Mouse (Mus musculus) stomach, embryonic 16.5 days (tissue): ENCODE measurements around the gene Sstr2. TPM values are rescaled to one million over a fixed set of nuclear protein-coding genes. Genes with fewer than 3 reads are reported as not detected.

Experiments
- ATAC-seq: fragments of 200-750 bp; cut with Nextera tagmentation; 2 replicates; pipeline ENCODE4 v1.8.0; 2017; ENCODE audit warnings: moderate number of reproducible peaks, moderate TSS enrichment; ENCODE audit not compliant: insufficient read depth, low FRiP score
- H3K27ac ChIP-seq: fragments of 300-500 bp; sonication (generic); 2 replicates; pipeline ENCODE4 v1.5.1; 2014; ENCODE audit warnings: low read length
- H3K27me3 ChIP-seq: fragments of 300-500 bp; sonication (generic); 2 replicates; pipeline ENCODE4 v1.6.1; 2014; ENCODE audit warnings: low read length, control low read depth, mixed read lengths; ENCODE audit not compliant: control insufficient read depth, insufficient read depth
- H3K36me3 ChIP-seq: fragments of 300-500 bp; sonication (generic); 2 replicates; pipeline ENCODE4 v1.6.1; 2014; ENCODE audit warnings: low read length; ENCODE audit not compliant: control insufficient read depth, insufficient read depth
- H3K4me1 ChIP-seq: fragments of 300-500 bp; sonication (generic); 2 replicates; pipeline ENCODE4 v1.6.1; 2014; ENCODE audit warnings: low read length, control low read depth, mixed read lengths; ENCODE audit not compliant: control insufficient read depth, insufficient read depth
- H3K4me2 ChIP-seq: fragments of 300-500 bp; sonication (generic); 2 replicates; pipeline ENCODE4 v1.6.1; 2014; ENCODE audit warnings: low read depth, low read length, mixed read lengths
- H3K4me3 ChIP-seq: fragments of 300-500 bp; sonication (generic); replicated peaks from 2 replicates; pipeline ENCODE4 v1.5.1; 2014; ENCODE audit warnings: mild to moderate bottlenecking, low read length
- H3K9ac ChIP-seq: fragments of 300-500 bp; sonication (generic); 2 replicates; pipeline ENCODE4 v1.6.1; 2014; ENCODE audit warnings: low read length
- H3K9me3 ChIP-seq: fragments of 300-500 bp; sonication (generic); replicated peaks from 2 replicates; pipeline ENCODE4 v1.6.1; 2016; ENCODE audit warnings: low read length, control low read depth; ENCODE audit not compliant: control insufficient read depth
- WGBS: fragments of 180-500 bp; shearing (Covaris S2); extraction: QIAGEN DNeasy Blood & Tissue Kit; methylation state at CpG from one replicate; pipeline ENCODE4 v1.1.7; 2014; 5-methylcytosine and 5-hydroxymethylcytosine counted together
- polyA plus RNA-seq: library from polyadenylated mRNA; unstranded; fragments of >200 nt; fragmentation: Nextera tagmentation; extraction: Ambion mirVana; gene quantifications from 2 replicates; pipeline ENCODE4 v1.2.1, GENCODE M21; 2015

The Sstr2 gene
- polyA plus RNA-seq, 1 experiment from 2014 or later, result 1.6 TPM

- WGBS, result 75% methylated on average over 18 of the region's 18 CpGs
- Histone ChIP-seq H3K9me3 (no peaks in the 10 kb centered on the region), H3K36me3 (no peaks in the 10 kb centered on the region), H3K4me2 (no peak overlapping the region), H3K9ac (no peak overlapping the region), H3K4me1 (peaks cover 5% of the 10 kb centered on the region; the same call in 1 of the 2 replicates), H3K27ac (no peak overlapping the region), H3K4me3 (no peak overlapping the region), H3K27me3 (no peaks in the 10 kb centered on the region)
- no peak for ATAC-seq
Observed at GRCm38 (mm10) chr11:113600526-113601245, 18.5 kb upstream of the Sstr2 start.

- Histone ChIP-seq H3K36me3 (no peaks in the 10 kb centered on the region), H3K4me2 (no peak overlapping the region), H3K4me1 (peaks cover 5% of the 10 kb centered on the region; the same call in 1 of the 2 replicates), H3K9me3 (no peaks in the 10 kb centered on the region), H3K27me3 (no peaks in the 10 kb centered on the region), H3K27ac (no peak overlapping the region), H3K4me3 (no peak overlapping the region), H3K9ac (no peak overlapping the region)
- peak; percentile 53 for ATAC-seq
- 53% methylated on average over 12 of the region's 12 CpGs for WGBS
Observed at GRCm38 (mm10) chr11:113601616-113602343, 17.4 kb upstream of the Sstr2 start.

GRCm38 (mm10) chr11:113607556-113607955 is 11.6 kb upstream of the Sstr2 start:
- Histone ChIP-seq H3K4me1 (peaks cover 11% of the 10 kb centered on the region; the same call in 1 of the 2 replicates), H3K9ac (no peak overlapping the region), H3K4me3 (no peak overlapping the region), H3K27ac (no peak overlapping the region), H3K9me3 (no peaks in the 10 kb centered on the region), H3K4me2 (no peak overlapping the region), H3K36me3 (no peaks in the 10 kb centered on the region), H3K27me3 (no peaks in the 10 kb centered on the region)
- ATAC-seq, result no peak
- WGBS, result 95% methylated on average over 12 of the region's 12 CpGs

- no peak overlapping the region for H3K27ac ChIP-seq
- H3K36me3 ChIP-seq, result no peaks in the 10 kb centered on the region
- no peak overlapping the region for H3K4me2 ChIP-seq
- no peak for ATAC-seq
- no peaks in the 10 kb centered on the region for H3K9me3 ChIP-seq
- peaks cover 11% of the 10 kb centered on the region; the same call in 1 of the 2 replicates for H3K4me1 ChIP-seq
- 58% methylated on average over 5 of the region's 5 CpGs for WGBS
- H3K27me3 ChIP-seq, result no peaks in the 10 kb centered on the region
- H3K4me3 ChIP-seq, result no peak overlapping the region
- H3K9ac ChIP-seq, result no peak overlapping the region
Observed at GRCm38 (mm10) chr11:113609581-113609980, 9.6 kb upstream of the Sstr2 start.

GRCm38 (mm10) chr11:113610266-113610665 is 8.9 kb upstream of the Sstr2 start:
- Histone ChIP-seq H3K4me1 (peaks cover 11% of the 10 kb centered on the region; the same call in 1 of the 2 replicates), H3K9me3 (no peaks in the 10 kb centered on the region), H3K36me3 (no peaks in the 10 kb centered on the region), H3K4me3 (no peak overlapping the region), H3K4me2 (no peak overlapping the region), H3K27ac (peak overlapping the region; percentile 3; the same call in 1 of the 2 replicates), H3K9ac (no peak overlapping the region), H3K27me3 (no peaks in the 10 kb centered on the region)
- no peak for ATAC-seq
- WGBS, result 46% methylated on average over 5 of the region's 5 CpGs

GRCm38 (mm10) chr11:113611112-113611646 is 8.0 kb upstream of the Sstr2 start:
- H3K27me3 ChIP-seq, result no peaks in the 10 kb centered on the region
- H3K27ac ChIP-seq, result peak overlapping the region; percentile 47; the same call in 1 of the 2 replicates
- peaks cover 11% of the 10 kb centered on the region; the same call in 1 of the 2 replicates for H3K4me1 ChIP-seq
- no peaks in the 10 kb centered on the region for H3K9me3 ChIP-seq
- no peaks in the 10 kb centered on the region for H3K36me3 ChIP-seq
- 0 out of 2 replicates have a peak overlapping the region, but pooled peaks have one; percentile 2 for H3K9ac ChIP-seq
- 0 out of 2 replicates have a peak overlapping the region, but pooled peaks have one; percentile 4 for H3K4me2 ChIP-seq
- no peak overlapping the region for H3K4me3 ChIP-seq
- no peak for ATAC-seq
- WGBS, result 62% methylated on average over 10 of the region's 10 CpGs

GRCm38 (mm10) chr11:113611664-113612611 is 7.2 kb upstream of the Sstr2 start:
- Histone ChIP-seq H3K36me3 (no peaks in the 10 kb centered on the region), H3K27ac (peak overlapping the region; percentile 47; the same call in 1 of the 2 replicates), H3K27me3 (no peaks in the 10 kb centered on the region), H3K4me1 (peaks cover 11% of the 10 kb centered on the region), H3K4me3 (no peak overlapping the region), H3K9ac (0 out of 2 replicates have a peak overlapping the region, but pooled peaks have one; percentile 2), H3K4me2 (peak overlapping the region; percentile 37; the same call in 1 of the 2 replicates), H3K9me3 (no peaks in the 10 kb centered on the region)
- ATAC-seq, result peak; percentile 19; the same call in 1 of the 2 replicates
- 19% methylated on average over 24 of the region's 24 CpGs for whole genome bisulfite sequencing

GRCm38 (mm10) chr11:113614476-113614875 is 4.7 kb upstream of the Sstr2 start:
- ATAC-seq, result no peak
- Histone ChIP-seq H3K36me3 (no peaks in the 10 kb centered on the region), H3K4me2 (no peak overlapping the region), H3K9me3 (no peaks in the 10 kb centered on the region), H3K27ac (no peak overlapping the region), H3K4me1 (peaks cover 26% of the 10 kb centered on the region), H3K4me3 (no peak overlapping the region), H3K27me3 (peaks cover 9% of the 10 kb centered on the region), H3K9ac (no peak overlapping the region)
- 85% methylated on average over 6 of the region's 6 CpGs for WGBS
